Mouse (Mus musculus) limb, embryonic 14.5 days (tissue): ENCODE data around the gene Rpl23. TPM values are rescaled to one million over a fixed set of nuclear protein-coding genes. Genes with fewer than 3 reads are reported as not detected.

Source experiments
- ATAC-seq: fragments of 200-750 bp; cut with Nextera tagmentation; 2 replicates; pipeline ENCODE4 v1.8.0; 2017; ENCODE audit warnings: low read depth, moderate number of reproducible peaks, moderate TSS enrichment; ENCODE audit not compliant: low FRiP score
- DNase-seq: peaks from one replicate; pipeline ENCODE4 v3.0.0-alpha.2; 2015; ENCODE audit warnings: low spot score
- H3K27ac ChIP-seq: fragments of 300-500 bp; sonication (generic); replicated peaks from 2 replicates; pipeline ENCODE4 v1.5.1; 2014; ENCODE audit warnings: low read depth, mild to moderate bottlenecking, low read length, moderate library complexity, mixed read lengths
- H3K27me3 ChIP-seq: fragments of 300-500 bp; sonication (generic); 2 replicates; pipeline ENCODE4 v1.6.1; 2014; ENCODE audit warnings: low read length, mixed read lengths; ENCODE audit not compliant: control insufficient read depth, insufficient read depth
- H3K36me3 ChIP-seq: fragments of 300-500 bp; sonication (generic); 2 replicates; pipeline ENCODE4 v1.6.1; 2014; ENCODE audit warnings: mild to moderate bottlenecking, low read length, moderate library complexity, mixed read lengths; ENCODE audit not compliant: control insufficient read depth, insufficient read depth
- H3K4me1 ChIP-seq: fragments of 300-500 bp; sonication (generic); 2 replicates; pipeline ENCODE4 v1.6.1; 2014; ENCODE audit warnings: antibody characterized with exemption, low read length, mixed read lengths; ENCODE audit not compliant: control insufficient read depth, insufficient read depth
- H3K4me2 ChIP-seq: fragments of 300-500 bp; sonication (generic); replicated peaks from 2 replicates; pipeline ENCODE4 v1.6.1; 2014; ENCODE audit warnings: low read depth, mild to moderate bottlenecking, low read length, moderate library complexity; ENCODE audit not compliant: severe bottlenecking
- H3K4me3 ChIP-seq: fragments of 300-500 bp; sonication (generic); replicated peaks from 2 replicates; pipeline ENCODE4 v1.5.1; 2014; ENCODE audit warnings: low read length
- H3K9ac ChIP-seq: fragments of 300-500 bp; sonication (generic); 2 replicates; pipeline ENCODE4 v1.6.1; 2014; ENCODE audit warnings: mild to moderate bottlenecking, low read depth, low read length, moderate library complexity; ENCODE audit not compliant: severe bottlenecking
- H3K9me3 ChIP-seq: fragments of 300-500 bp; sonication (generic); 2 replicates; pipeline ENCODE4 v1.6.1; 2016; ENCODE audit warnings: low read length; ENCODE audit not compliant: control insufficient read depth
- POLR2A ChIP-seq: fragments of 200-500 bp; IDR thresholded peaks from 2 replicates; pipeline ENCODE4 v1.8.0; 2012; ENCODE audit warnings: inconsistent platforms, mild to moderate bottlenecking, moderate library complexity, borderline replicate concordance; ENCODE audit not compliant: insufficient read depth, insufficient read length; ENCODE audit errors: extremely low read depth
- WGBS: fragments of 180-500 bp; shearing (Covaris S2); extraction: QIAGEN DNeasy Blood & Tissue Kit; methylation state at CpG from one replicate; pipeline ENCODE4 v1.1.7; 2014; 5-methylcytosine and 5-hydroxymethylcytosine counted together
- polyA plus RNA-seq, 2 experiments: library from polyadenylated mRNA; depleted of rRNA in 1 of 2; stranded (reverse) in 1 of 2; unstranded in 1 of 2; fragments of >200 nt; fragmentation: Nextera tagmentation in 1 of 2; extraction: Ambion mirVana in 1 of 2; gene quantifications; 2 replicates each; pipeline versions ENCODE4 v1.2.1 to v1.2.3; 2012 to 2014

Gene Rpl23
- polyA plus RNA-seq, 2 experiments: 764 to 903 TPM

DNA sequence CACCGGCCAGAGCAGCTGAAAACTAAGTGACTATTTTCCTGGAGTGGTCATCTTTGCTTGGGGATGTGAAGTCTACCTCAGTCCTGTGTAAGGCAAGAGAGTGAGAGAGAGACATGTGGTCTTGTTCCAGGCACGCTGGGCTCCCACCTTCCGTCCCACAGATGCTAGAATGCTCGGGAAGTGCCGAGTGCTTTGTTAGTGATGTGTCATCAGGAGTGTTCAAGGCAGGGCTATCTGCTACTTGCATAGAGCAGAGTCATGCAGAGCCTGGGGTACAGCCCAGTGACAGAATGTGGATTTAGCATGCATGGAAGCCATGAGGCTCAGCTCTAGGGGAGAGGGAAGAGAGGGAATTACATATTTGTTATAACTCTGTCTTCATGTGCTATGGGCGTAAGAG lies 45.4 kb upstream of the Rpl23 start:
- H3K4me2 ChIP-seq: no peak overlapping the region
- no peaks in the 10 kb centered on the region for H3K27me3 ChIP-seq
- ATAC-seq: no peak
- no peak overlapping the region for H3K27ac ChIP-seq
- H3K4me3 ChIP-seq: no peak overlapping the region
- no peak overlapping the region for H3K9ac ChIP-seq
- TF ChIP-seq POLR2A: no peak
- peaks cover 78% of the 10 kb centered on the region for H3K36me3 ChIP-seq
- WGBS: 91% methylated on average over 6 of the region's 6 CpGs
- H3K9me3 ChIP-seq: no peaks in the 10 kb centered on the region
- no peak for DNase-seq
- H3K4me1 ChIP-seq: no peaks in the 10 kb centered on the region

DNA sequence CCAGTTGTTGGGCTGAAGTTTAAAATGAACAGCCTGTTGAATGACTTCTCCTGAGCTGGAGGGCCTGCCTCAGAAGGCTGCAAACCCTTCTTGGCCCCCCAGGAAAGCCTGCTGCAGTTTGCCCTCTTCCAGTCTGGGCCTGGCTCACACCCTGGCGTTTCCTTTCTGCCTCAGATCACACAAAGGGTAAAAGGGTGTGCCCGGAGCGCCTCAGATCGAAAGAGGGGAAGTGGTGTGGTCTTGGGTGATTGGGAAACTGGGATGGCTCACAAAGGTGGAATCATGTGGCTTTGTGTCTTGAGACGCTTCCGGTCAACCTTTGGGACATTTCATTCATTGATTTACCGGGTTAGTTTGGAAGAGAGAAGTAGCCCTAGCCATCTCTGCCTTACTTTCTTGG lies 44.2 kb upstream of the Rpl23 start:
- peaks cover 79% of the 10 kb centered on the region for H3K36me3 ChIP-seq
- no peak overlapping the region for H3K9ac ChIP-seq
- H3K4me2 ChIP-seq: no peak overlapping the region
- H3K9me3 ChIP-seq: no peaks in the 10 kb centered on the region
- DNase-seq (no peak), ATAC-seq (no peak)
- H3K4me1 ChIP-seq: no peaks in the 10 kb centered on the region
- no peak for TF ChIP-seq POLR2A
- no peak overlapping the region for H3K4me3 ChIP-seq
- no peaks in the 10 kb centered on the region for H3K27me3 ChIP-seq
- no peak overlapping the region for H3K27ac ChIP-seq
- 82% methylated on average over 7 of the region's 7 CpGs for WGBS

DNA sequence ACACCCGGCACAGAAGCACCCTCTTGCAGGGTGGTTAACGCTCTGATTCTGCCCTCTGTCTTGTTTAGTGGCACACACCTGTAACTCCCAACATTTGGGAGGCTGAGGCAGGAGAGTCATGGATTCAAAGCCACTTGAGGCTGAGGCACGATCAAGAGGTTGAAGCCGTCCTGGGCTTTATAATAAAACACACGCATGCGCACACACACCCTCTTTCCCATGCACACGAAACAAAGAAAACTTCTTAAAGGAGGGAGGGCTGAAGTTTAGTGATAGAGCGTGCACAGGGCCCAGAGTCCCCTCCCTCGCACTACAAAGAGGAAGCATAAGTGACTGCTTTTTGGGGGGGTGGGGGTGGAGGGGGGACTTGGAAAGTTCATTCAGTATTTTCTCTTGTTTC lies 43.7 kb upstream of the Rpl23 start:
- Histone ChIP-seq H3K36me3 (peaks cover 83% of the 10 kb centered on the region), H3K9me3 (no peaks in the 10 kb centered on the region), H3K27me3 (no peaks in the 10 kb centered on the region), H3K4me2 (no peak overlapping the region), H3K27ac (no peak overlapping the region), H3K4me1 (no peaks in the 10 kb centered on the region), H3K9ac (no peak overlapping the region), H3K4me3 (no peak overlapping the region)
- ATAC-seq (no peak), DNase-seq (no peak)
- 84% methylated on average over 9 of the region's 9 CpGs for WGBS
- TF ChIP-seq POLR2A: no peak

DNA sequence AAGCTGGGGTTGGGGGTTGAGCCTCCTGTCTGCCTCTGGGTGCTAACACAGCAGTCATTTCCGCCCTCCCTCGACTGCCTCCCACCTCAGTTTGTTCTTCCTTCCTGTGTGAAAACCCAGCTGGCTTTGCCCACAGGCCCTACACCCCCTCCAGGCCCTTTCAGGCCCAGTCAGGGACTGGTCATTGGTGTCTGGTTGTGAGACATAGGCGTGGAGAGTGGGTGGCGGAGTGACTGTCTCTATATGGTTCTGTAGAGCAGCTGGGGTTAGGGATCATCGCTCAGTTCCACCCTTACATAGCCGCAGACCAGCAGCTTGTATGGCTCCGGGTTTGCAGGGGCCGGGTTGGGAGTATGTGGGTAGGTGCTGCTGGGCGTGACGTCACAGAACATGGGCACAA lies 43.1 kb upstream of the Rpl23 start:
- Histone ChIP-seq H3K4me1 (no peaks in the 10 kb centered on the region), H3K4me2 (no peak overlapping the region), H3K27me3 (no peaks in the 10 kb centered on the region), H3K27ac (no peak overlapping the region), H3K9ac (no peak overlapping the region), H3K4me3 (no peak overlapping the region), H3K9me3 (no peaks in the 10 kb centered on the region), H3K36me3 (peaks cover 88% of the 10 kb centered on the region)
- ATAC-seq (no peak), DNase-seq (no peak)
- 83% methylated on average over 10 of the region's 10 CpGs for WGBS
- no peak for TF ChIP-seq POLR2A

DNA sequence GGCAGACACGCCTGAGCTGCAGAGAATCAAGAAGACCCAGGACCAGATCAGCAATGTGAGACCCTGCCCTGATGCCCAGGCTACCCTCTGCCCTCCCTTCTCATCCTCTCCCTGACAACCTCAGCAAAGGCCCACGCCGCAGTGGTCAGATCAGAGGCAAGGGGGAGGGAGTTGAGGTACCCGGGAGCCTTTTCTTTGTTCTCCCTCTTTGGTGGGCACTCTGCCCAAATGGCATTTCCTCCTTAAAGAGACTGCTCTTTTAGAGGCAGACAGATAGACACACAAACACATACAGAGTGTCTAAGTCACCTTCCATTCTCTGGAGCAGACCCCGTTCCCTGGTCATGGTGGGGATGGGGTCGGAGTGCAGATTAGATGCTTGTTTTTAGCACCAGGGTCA lies 42.7 kb upstream of the Rpl23 start:
- H3K36me3 ChIP-seq: peaks cover 86% of the 10 kb centered on the region
- no peak overlapping the region for H3K4me3 ChIP-seq
- no peaks in the 10 kb centered on the region for H3K9me3 ChIP-seq
- H3K4me2 ChIP-seq: no peak overlapping the region
- no peak for TF ChIP-seq POLR2A
- H3K4me1 ChIP-seq: no peaks in the 10 kb centered on the region
- 79% methylated on average over 6 of the region's 6 CpGs for WGBS
- H3K27ac ChIP-seq: no peak overlapping the region
- no peaks in the 10 kb centered on the region for H3K27me3 ChIP-seq
- DNase-seq (no peak), ATAC-seq (no peak)
- no peak overlapping the region for H3K9ac ChIP-seq

DNA sequence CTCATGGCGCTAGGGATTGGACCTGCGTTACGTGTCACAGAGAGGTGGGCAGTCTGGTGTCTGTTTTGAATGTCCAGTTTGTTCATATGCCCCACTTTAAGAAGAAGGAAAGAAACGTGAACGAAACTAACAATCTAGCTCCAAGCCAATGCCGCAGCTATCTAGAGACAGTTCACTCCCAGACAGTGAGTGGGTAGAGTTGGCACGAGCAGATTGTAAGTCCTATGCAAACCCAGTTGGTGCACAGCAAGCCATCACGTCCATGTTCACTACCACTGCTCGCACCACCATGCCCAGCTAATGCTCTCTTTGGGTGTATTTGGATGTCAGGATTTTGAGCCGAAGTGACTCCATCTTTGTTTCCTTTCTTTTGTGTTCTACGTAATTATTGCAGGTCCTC lies 41.9 kb upstream of the Rpl23 start:
- Histone ChIP-seq H3K27ac (no peak overlapping the region), H3K4me3 (no peak overlapping the region), H3K9me3 (no peaks in the 10 kb centered on the region), H3K9ac (no peak overlapping the region), H3K4me1 (no peaks in the 10 kb centered on the region), H3K4me2 (no peak overlapping the region), H3K36me3 (peaks cover 85% of the 10 kb centered on the region), H3K27me3 (no peaks in the 10 kb centered on the region)
- no peak for TF ChIP-seq POLR2A
- no peak for DNase-seq
- WGBS: 95% methylated on average over 11 of the region's 11 CpGs
- no peak for ATAC-seq
